In genomic region chr11:61104241-61104901, GRCm38 (mm10) we compare ENCODE assay signal across 8 mouse cellular contexts. TPM values are rescaled to one million over a fixed set of nuclear protein-coding genes. Genes with fewer than 3 reads are reported as not detected.
DNase-seq lines count a peak whose midpoint lies in the region; ATAC-seq and TF ChIP-seq lines count a peak whose summit lies in the region.

No protein-coding gene starts in this region.

- H3K27ac ChIP-seq in lung, embryonic 15.5 days, result no peak overlapping the region
- H3K27ac ChIP-seq in thymus, adult 2 months (ENCODE audit: control insufficient read depth, insufficient read depth, low read length), result no peak overlapping the region

- H3K4me3 ChIP-seq in lung, embryonic 15.5 days, result no peak overlapping the region
- H3K4me3 ChIP-seq in thymus, adult 2 months (ENCODE audit: control insufficient read depth, insufficient read depth, low read length), result no peak overlapping the region

- peak; percentile 90 for DNase-seq in MN1 (ENCODE audit: low spot score)
- DNase-seq in cerebellum, adult 9-10 months, result peak; percentile 88
- DNase-seq in layer of hippocampus, adult 8-10 months (ENCODE audit: low spot score in 2 of 2), result peak; percentile 60 to 86
- peak; percentile 64 for DNase-seq in ovary, adult 18-20 months (ENCODE audit: low spot score)
- DNase-seq in thymus, adult 2 months, result peak; percentile 76

- TF ChIP-seq CTCF in thymus, adult 2 months (IDR thresholded peaks at IDR 0.05; ENCODE audit: borderline replicate concordance, control insufficient read depth, extremely low read depth, insufficient read depth, low read length, poor library complexity), result peak; percentile 92

- no peak overlapping the region for H3K9ac ChIP-seq in lung, embryonic 15.5 days

- H3K36me3 ChIP-seq in lung, embryonic 15.5 days, result no peaks in the 10 kb centered on the region
- H3K36me3 ChIP-seq in thymus, adult 2 months (ENCODE audit: control insufficient read depth, insufficient read depth, low read length), result no peaks in the 10 kb centered on the region

- WGBS in lung, embryonic 15.5 days, result 18% methylated on average over 20 of the region's 20 CpGs
- WGBS in thymus, adult 2 months, result 27% methylated on average over 20 of the region's 20 CpGs

- peak overlapping the region; percentile 26 for H3K4me2 ChIP-seq in lung, embryonic 15.5 days

- ATAC-seq in frontal cortex, adult (ENCODE audit: low TSS enrichment), result peak; percentile 80; the same call in 1 of the 2 replicates
- peak; percentile 78 to 89 for ATAC-seq in hematopoietic stem cell, adult 5-6 weeks (replicated peaks in 1 of 2; ENCODE audit: insufficient read depth in 1 of 2, low FRiP score in 2 of 2, low TSS enrichment in 1 of 2, low read depth in 1 of 2, poor library complexity in 2 of 2, severe bottlenecking in 2 of 2)
- peak; percentile 81; the same call in 1 of the 2 replicates for ATAC-seq in lung, embryonic 15.5 days (ENCODE audit: borderline replicate concordance, extremely low read depth, low FRiP score, low TSS enrichment)

- TF ChIP-seq POLR2A in thymus, adult 2 months (IDR thresholded peaks at IDR 0.05; ENCODE audit: control insufficient read depth, extremely low read depth, insufficient read depth, low read length, poor library complexity), result no peak

- peaks cover 3% of the 10 kb centered on the region; the same call in 1 of the 2 replicates for H3K27me3 ChIP-seq in lung, embryonic 15.5 days
- no peaks in the 10 kb centered on the region for H3K27me3 ChIP-seq in thymus, adult 2 months (ENCODE audit: control insufficient read depth, insufficient read depth, low read length)

- 0 out of 2 replicates have a peak, but pooled peaks cover 3% of the 10 kb centered on the region for H3K4me1 ChIP-seq in lung, embryonic 15.5 days
- H3K4me1 ChIP-seq in thymus, adult 2 months (replicated peaks; ENCODE audit: control insufficient read depth, insufficient read depth, low read length), result no peaks in the 10 kb centered on the region

- no peaks in the 10 kb centered on the region for H3K9me3 ChIP-seq in lung, embryonic 15.5 days

RNA-seq across cellular contexts. Expression of gene Tnfrsf13b, which starts 22.2 kb away (rescaled TPM):
- total RNA-seq in hematopoietic stem cell, adult 5-6 weeks (2017), result 43.9 and 82.0 TPM in 2 replicates
- total RNA-seq in layer of hippocampus, adult 8-10 months (2022), result 1 to 10 TPM; 2.3 to 3.2 (median 2.8) TPM
- 2.9 and 3.5 TPM in 2 replicates for polyA plus RNA-seq in lung, embryonic 15.5 days (2015; fragmentation: Nextera tagmentation; extraction: Ambion mirVana)
- 134 and 160 TPM in 2 replicates for polyA plus RNA-seq in thymus, adult 2 months (2012; rRNA removed)

Comparison
In these comparisons a context has a peak if more than half of its experiments do, and no peak if none do; other contexts are left out.
1. RNA of gene Tnfrsf13b, which starts 22.2 kb away (total RNA-seq): 43.9 to 82.0 TPM in hematopoietic stem cell, adult 5-6 weeks; 2.3 to 3.2 TPM in layer of hippocampus, adult 8-10 months; every median in the first group is over 10 times any median in the second.
2. Peak in every context shown above with its lines, with median percentiles within 50 percentile points of each other: DNase-seq and ATAC-seq.